Mouse (Mus musculus): Measurements from ENCODE around the gene Olfr763.

DNA sequence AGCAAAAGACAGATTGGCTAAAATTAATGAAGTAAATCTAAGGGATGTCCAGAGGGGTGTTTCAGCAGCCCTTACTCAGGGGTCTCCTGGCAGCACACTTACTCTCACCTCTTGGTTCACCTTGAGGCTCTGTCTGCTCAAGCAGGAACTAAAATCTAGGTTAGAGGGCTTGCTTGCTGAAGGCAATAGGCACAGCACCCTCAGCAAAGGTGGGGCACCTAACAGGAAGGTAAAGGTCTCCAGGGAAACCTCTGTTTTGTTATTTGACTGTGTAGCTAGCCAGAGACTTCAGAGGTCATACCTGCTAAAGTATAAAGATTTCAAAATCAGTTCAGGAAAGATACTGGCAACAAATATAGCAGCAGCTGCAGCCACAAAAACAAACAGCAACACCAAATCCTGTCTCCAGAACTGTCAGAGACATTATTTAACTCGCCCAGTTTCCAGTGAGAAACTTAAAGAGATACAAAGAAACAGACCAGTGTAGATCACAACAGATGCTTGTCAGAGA lies 39.8 kb upstream of the Olfr763 start:
- TF ChIP-seq CTCF (IDR thresholded peaks at IDR 0.05; ENCODE audit: borderline replicate concordance, extremely low read depth, insufficient read depth, insufficient read length), result no peak
- TF ChIP-seq POLR2A (IDR thresholded peaks at IDR 0.05; ENCODE audit: borderline replicate concordance, extremely low read depth, insufficient read depth, insufficient read length, poor library complexity, severe bottlenecking), result no peak
